Mouse (Mus musculus) urinary bladder, postnatal 0 days (tissue): Measurements from ENCODE around the gene Cyp2b23. TPM values are rescaled to one million over a fixed set of nuclear protein-coding genes. Genes with fewer than 3 reads are reported as not detected.

ENCODE experiments used
- polyA plus RNA-seq: library from polyadenylated mRNA; unstranded; fragments of >200 nt; fragmentation: Nextera tagmentation; extraction: Ambion mirVana; gene quantifications from 2 replicates; pipeline ENCODE4 v1.2.1, GENCODE M21; 2015

Cyp2b23 gene
- polyA plus RNA-seq: 0.06 and 0.10 TPM in 2 replicates

GRCm38 (mm10) chr7:26686337-26686736, at the start of gene Cyp2b23:
Cyp2b23 (minus strand) TSS chr7:26686437.

GRCm38 (mm10) chr7:26618364-26618763, 67.9 kb downstream of the Cyp2b23 start, which contains the start of gene Vmn1r185:
Vmn1r185 (minus strand) TSS chr7:26618464.

Other genes starting within 250 kb of the Cyp2b23 start
- not detected in 2 replicates for gene Nlrp9a, start 151.4 kb downstream of the Cyp2b23 start, polyA plus RNA-seq
- not detected in 2 replicates for gene Vmn1r185, start 68.0 kb downstream of the Cyp2b23 start, polyA plus RNA-seq
- not detected in 2 replicates for gene Cyp2b19, start 70.7 kb upstream of the Cyp2b23 start, polyA plus RNA-seq
- not detected in 2 replicates for gene Cyp2g1, start 122.5 kb upstream of the Cyp2b23 start, polyA plus RNA-seq
- gene Cyp2a5, start 148.9 kb upstream of the Cyp2b23 start, polyA plus RNA-seq: 0.11 TPM in 1 of 2 replicates, not detected in the other